Mouse (Mus musculus): Measurements from ENCODE around the gene Chl1. TPM values are rescaled to one million over a fixed set of nuclear protein-coding genes. Genes with fewer than 3 reads are reported as not detected.

Gene Chl1
- total RNA-seq (2021): 100 to 1,000 TPM; 106 to 122 TPM
- long read RNA-seq, experiment 1, full-length matches to known transcripts: 8 of 23 reads
- long read RNA-seq, experiment 1, partial matches to known transcripts: 4 of 23 reads
- long read RNA-seq, experiment 1, other reads (novel, unspliced or antisense): 11 of 23 reads
- long read RNA-seq, experiment 2, full-length matches to known transcripts: 5 of 19 reads
- long read RNA-seq, experiment 2, partial matches to known transcripts: 1 of 19 reads
- long read RNA-seq, experiment 2, other reads (novel, unspliced or antisense): 13 of 19 reads

- peak; percentile 33 to 42 for DNase-seq (ENCODE audit: low spot score in 2 of 2)
Observed at GRCm38 (mm10) chr6:103510392-103511289, at the start of gene Chl1. TSS of gene Chl1 (plus strand) at chr6:103510586.

GRCm38 (mm10) chr6:103465479-103466080 is 44.8 kb upstream of the Chl1 start:
- DNase-seq (ENCODE audit: low spot score in 2 of 2): no peak

DNA sequence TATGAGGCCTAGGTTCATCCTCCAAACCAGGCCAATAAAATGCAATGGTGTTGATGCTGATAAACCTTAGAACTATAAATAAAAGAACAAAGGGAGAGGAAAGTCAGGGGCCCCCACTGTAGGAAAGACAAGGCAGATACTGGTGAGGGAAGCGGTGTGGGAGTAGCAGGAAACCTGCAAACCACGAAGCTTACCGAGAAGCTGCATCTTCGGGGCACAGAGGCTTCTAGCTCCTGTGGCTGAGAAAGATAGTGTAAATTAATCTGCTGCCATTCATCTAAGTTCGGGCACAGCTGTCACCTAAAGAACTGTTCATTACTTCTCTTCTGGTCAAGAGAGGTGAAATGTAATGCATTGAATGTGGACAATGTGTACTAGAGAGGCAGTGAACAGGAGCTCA is 37.1 kb upstream of the Chl1 start:
- DNase-seq (ENCODE audit: low spot score in 2 of 2): no peak

DNA sequence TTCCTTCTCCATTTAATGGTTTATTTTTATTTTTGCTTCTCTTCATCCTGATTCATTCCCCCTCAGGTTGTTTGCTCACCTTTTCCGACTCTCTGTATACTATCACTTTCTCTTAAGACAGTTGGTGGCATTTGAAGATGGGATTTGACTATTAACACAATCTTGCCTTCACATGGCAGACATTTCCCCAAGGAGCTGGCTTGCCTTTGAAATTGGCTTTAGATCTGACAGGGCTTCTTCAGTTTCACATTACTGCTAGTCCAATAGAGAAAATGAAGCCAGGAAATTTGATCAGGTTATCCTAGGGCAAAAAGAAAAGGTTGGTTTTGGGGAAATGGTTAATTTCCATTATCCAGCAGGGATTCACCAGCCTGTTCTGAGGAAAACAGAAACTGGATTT is 23.2 kb upstream of the Chl1 start:
- no peak for DNase-seq (ENCODE audit: low spot score in 2 of 2)

DNA sequence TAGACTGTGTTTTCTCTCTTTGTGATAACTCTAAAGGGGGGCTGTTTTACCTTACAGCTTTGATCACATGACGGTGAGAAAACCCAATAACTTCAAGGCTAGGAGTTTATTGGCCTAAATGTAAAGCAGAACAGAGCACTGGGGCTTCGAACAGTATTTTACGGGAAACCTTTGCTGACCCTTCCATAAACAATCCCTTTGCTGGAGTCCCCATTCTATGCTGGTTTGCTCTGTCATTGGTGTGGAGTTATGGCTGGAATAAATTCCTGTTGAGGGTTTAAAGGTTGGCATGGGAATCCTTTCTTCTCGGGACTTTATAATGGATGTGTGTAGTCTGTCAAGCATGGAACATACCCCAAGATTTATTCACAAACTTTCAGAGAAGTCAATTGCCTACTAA is 12.0 kb upstream of the Chl1 start:
- no peak for DNase-seq (ENCODE audit: low spot score in 2 of 2)

GRCm38 (mm10) chr6:103504065-103504464 is 6.3 kb upstream of the Chl1 start:
- no peak for DNase-seq (ENCODE audit: low spot score in 2 of 2)

DNA sequence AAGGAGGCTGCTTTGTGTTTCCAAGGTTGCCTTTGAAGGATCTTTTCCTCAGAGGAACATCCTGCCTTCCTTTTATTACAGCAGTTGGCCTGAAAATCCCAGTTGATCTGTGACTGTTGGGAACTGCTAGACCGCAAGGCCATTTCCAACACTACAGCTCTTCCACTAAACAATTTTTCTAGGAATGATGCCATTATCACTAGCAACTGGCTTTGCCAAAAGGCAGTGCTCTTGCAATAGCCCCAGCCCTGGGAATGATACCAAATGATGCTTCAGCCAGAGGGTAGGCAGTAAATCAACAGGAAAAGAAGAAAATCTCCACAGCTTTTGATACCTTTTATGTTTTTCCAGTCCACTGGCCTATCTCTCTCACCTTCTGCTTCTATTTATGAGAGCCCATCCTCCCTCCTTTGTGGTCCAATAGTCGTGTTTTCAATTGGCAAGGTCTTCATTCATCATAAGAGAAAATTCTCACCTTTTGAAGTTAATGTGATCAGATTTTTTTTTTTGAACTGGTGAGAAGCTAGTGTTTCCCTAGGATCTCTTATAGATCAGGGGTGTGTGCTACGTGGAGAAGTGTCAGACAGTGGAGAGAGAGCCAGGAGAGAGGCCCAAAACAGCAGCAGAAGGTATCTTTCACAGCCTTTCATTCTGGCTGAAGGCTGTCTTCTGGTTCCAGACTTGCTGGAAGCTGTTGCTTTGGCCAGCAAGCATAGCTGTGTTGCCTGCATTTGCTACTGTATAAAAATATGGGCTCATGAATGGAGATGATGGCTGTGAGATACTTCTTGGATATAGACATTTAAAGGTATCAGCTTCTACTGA is 2.4 kb upstream of the Chl1 start:
- DNase-seq (ENCODE audit: low spot score in 2 of 2): no peak

- no peak for DNase-seq (ENCODE audit: low spot score in 2 of 2)
Observed at GRCm38 (mm10) chr6:103509596-103509995, 790 bp upstream of the Chl1 start.

DNA sequence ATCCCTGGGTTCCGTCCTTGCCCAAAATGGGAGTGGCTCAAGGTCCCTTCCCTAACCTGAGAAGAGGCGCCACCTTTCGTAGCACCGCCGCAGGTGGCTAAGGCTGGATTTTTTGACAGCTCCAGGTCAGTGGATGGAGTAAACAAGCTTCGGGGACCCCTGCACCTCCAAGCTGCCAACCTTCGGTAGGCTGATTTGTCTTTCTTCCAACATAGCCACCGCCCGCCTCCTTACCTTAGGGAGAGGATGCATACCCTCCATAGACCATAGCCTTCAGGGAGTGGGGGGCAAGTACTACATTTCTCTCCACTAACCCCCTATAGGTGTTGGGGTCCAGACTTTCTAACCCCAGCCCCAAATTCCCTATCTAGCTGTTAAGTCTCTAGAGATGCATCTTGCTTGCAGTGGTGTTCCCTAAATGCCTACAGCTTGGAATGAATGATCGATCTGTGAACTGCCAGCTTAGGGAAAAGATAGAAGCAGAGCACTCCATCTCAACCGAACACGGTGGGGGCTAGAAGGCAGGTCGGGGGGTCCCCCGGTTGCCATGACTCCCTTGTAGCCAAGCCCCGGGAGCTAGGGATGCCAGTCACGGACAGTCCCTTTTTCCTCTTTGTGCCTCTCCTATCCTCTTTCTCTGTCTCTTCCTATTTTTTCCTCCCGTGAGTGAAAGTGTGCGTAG is 1.0 kb downstream of the Chl1 start:
- DNase-seq (ENCODE audit: low spot score in 2 of 2): no peak

DNA sequence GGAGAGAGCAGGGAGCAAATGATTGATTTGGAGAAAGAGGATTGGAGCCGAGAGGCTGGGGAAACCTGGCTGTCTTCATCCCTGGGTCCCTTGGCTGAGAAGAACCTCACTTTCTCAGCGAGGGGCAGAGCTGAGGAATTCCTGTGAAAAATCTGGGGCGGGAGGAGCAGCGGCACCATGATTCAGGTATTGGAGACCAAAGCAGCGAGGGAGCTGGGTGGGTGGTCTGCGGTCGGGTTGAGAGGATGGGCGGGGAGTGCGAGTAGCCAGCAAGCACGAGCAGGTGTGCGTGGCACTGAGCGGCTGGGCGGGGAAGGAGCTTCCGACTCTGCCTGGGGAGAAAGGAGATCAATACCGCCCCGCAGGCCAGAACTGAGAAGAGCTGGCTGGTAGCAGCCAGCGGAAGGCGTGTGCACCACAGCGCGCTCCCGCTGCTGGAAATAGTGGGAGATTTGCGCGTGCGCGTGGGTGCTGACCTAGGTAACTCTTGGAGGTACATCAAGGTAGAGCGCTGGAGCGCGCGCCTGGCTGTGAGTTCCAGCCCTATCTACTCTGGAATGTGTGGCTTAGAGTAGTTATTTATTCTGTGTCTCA is 1.7 kb downstream of the Chl1 start:
- DNase-seq (ENCODE audit: low spot score in 2 of 2): peak; percentile 74 to 81

DNA sequence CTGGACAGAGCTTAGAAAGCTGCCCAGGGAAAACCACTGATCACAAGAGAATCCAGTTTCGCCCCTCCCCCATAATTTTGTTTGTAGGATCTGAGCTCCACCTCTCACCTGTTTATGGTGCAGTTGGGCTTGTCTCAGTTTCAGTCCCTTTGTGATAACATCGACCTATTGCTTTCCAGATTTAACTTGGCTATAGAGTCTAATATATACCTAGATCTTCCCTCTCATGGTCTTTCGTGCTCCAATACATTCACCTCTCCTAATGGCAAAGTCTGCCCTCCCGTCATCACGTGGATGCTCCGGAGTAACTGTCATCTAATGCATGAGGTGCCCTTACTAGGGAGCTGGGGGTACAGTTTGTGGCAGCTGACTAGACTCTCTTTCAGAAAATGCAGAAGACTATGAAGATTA is 2.5 kb downstream of the Chl1 start:
- DNase-seq (ENCODE audit: low spot score in 2 of 2): no peak

DNA sequence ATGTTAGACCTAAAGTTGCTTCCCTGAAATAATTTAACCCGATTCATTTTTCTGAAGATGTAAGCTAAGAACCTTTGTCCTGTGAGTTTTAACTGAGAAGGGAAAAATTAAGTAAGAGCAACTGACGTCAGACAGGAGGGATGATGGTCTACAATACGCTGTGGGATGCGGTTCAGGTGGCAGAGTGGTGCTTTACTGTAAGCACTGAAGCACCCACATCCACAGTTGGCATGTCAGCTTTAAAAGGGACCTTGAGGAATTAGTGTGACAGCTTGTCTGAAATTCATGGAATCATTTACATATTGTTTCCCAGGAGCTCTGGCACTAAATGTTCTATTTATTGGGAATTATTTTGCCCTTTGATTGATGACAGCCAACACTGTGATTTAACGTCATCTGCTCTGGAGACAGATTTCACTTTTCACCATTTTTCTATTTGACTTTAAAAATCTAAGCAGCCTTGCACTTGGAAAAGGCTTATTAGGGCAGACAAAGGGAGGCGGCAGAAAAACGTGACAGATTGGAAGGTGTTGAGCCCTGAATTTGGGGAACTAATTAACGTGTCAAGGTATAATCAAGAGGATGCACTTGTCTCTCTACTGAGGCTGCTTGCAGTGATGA is 3.3 kb downstream of the Chl1 start:
- no peak for DNase-seq (ENCODE audit: low spot score in 2 of 2)

- no peak for DNase-seq (ENCODE audit: low spot score in 2 of 2)
Observed at GRCm38 (mm10) chr6:103514346-103514745, 4.0 kb downstream of the Chl1 start.

DNA sequence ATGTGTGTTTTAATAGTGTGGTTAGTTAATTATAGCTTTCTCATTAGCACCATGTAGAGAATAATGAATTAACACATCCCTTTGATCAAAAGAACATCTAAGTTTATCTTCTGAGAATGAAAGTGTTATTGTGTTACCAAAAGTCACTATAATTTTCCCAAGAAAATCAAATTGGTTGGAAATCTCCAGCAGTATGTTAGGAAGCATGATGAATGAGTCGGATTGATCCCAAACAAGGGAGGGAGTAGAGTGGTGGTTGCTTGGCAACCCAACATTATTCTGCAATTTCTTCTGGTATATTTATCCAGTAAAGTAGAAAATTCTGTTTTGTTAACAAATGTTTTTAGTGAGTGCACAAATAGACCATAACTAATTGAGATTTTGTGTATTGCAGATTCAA is 4.4 kb downstream of the Chl1 start:
- no peak for DNase-seq (ENCODE audit: low spot score in 2 of 2)

DNA sequence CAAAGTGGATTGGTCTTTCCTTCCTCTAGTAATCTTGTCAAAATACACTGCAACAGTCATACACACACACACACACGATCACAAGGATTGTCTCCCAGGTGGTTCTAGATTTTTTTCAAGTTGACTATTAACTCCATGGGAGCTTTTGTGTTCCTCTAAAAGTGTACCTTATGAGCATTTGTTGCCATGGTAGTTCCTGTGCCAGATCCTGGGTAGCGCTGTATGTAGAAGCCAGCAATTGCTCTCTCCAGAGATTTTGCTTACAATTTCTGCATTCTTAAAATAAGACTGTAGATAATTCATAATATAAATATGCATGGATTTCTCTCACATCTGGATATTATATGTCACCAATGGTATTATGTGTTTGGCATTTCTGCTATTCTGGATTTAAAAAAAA is 9.2 kb downstream of the Chl1 start:
- DNase-seq (ENCODE audit: low spot score in 2 of 2): no peak

DNA sequence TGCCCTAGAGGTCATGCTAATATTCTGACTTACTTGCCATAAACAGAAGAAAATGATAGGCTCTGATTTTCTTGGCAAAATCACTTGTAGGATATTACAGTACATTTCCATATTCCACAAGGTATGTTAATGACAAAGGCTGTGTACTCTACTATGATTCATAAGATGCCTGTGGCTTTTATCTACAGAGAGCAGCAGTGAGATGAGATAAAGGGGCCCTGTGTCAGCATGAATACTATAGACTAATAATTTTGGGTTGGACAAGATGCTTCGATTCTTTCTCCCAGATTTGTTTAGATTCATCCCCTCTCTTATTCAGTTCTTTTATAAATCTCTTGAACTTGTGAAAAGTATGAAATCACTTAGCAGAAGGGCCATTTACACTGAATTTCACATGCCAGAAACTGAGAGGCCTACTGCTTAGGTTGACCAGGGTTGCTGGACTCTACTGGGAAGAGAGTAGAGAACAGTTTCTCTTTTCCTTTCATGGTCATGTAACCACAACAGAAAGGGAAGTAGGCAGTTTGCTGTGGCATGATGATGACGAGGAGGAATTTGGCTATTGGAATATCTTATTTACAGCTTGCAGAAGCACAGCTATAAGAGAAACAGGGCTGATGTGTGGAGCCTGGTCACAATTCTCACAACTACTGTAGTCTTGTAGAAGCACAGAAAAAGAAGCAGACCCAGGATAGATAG is 15.1 kb downstream of the Chl1 start:
- DNase-seq (ENCODE audit: low spot score in 2 of 2): no peak

- no peak for DNase-seq (ENCODE audit: low spot score in 2 of 2)
Observed at GRCm38 (mm10) chr6:103526945-103527777, 16.8 kb downstream of the Chl1 start.

DNA sequence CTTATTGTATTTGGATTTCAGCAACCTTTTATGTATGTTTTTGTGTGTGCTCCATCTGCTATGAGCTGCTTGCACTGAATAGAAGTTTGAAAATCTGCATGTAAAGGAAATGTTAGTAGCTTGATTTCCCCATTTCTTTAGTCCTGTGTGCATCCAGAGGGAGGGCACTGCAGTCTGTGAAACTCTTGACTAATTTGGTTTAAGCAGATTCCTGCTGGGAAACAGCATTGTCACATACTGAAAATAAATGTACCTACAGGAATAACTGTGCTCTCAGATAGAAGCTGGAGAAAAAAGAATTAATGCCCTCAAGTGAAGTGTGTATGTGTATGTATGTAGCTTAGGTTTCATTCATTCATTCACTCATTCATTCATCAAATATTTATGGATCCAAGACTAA is 22.7 kb downstream of the Chl1 start:
- DNase-seq (ENCODE audit: low spot score in 2 of 2): no peak

Measured in left cerebral cortex, adult 18-20 months (tissue).